Mouse (Mus musculus): ENCODE measurements around the gene Morc1.

GRCm38 (mm10) chr16:48574499-48574898 lies 143.5 kb downstream of the Morc1 start:
- no peak for TF ChIP-seq POLR2A (IDR thresholded peaks at IDR 0.05; ENCODE audit: insufficient read depth, low read depth, low read length)
- no peak for TF ChIP-seq EP300 (IDR thresholded peaks at IDR 0.05; ENCODE audit: insufficient read depth, low read depth, low read length)
- no peak for TF ChIP-seq CTCF (IDR thresholded peaks at IDR 0.05)

Measured in heart, adult 2 months (tissue).